Mouse (Mus musculus): Measurements from ENCODE around the gene Tcf23.
"Not testable (repeated sequence)": the region's sequence is repeated elsewhere in the genome, so short reads cannot be mapped to it uniquely, and the experiment has no call there.

The Tcf23 gene

GRCm38 (mm10) chr5:30994074-30994473 is 25.6 kb downstream of the Tcf23 start:
- in situ Hi-C loops (cut with MboI, MseI): loop anchor here (25.0 kb wide), 1 partner anchor 532 kb away; the partner anchor contains the start of genes 1700001C02Rik and Otof

DNA sequence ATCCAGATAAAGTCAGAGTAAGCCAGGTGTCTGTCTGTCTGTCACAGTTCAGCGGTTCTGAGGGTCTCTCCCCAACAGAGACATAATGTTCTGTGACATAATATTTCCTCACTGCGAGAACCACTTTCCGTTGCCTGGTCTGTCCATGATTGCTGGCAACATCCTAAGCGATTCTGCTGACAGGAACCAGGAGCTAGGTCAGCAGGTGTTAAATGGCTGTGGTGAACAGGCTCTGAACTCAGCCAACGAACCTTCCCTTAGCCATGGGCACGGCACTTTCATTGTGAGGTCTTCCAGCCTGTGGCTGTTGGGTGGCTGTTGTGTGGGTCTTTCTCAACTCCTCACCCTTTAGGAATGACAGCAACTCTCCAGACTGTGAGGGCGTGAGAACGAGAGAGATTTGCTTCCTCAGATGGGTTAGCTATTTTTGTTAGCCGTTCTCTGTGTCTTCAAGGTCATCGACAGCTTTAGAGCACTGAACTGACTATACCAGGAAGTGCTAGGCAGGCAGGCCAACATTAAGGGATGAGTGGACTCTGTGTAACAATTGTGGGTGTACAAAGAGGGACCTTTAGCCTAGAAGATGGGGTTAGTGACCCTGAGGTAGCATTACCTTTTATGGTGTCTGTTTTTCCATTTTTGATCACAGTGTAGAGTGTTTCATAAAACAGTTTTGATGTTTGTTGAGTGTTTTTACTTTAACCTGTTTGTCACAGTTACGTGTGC is 26.6 kb downstream of the Tcf23 start:
- in situ Hi-C loops (cut with MboI, MseI): loop anchor here (25.0 kb wide), 1 partner anchor 533 kb away; the partner anchor contains the start of genes 1700001C02Rik and Otof

DNA sequence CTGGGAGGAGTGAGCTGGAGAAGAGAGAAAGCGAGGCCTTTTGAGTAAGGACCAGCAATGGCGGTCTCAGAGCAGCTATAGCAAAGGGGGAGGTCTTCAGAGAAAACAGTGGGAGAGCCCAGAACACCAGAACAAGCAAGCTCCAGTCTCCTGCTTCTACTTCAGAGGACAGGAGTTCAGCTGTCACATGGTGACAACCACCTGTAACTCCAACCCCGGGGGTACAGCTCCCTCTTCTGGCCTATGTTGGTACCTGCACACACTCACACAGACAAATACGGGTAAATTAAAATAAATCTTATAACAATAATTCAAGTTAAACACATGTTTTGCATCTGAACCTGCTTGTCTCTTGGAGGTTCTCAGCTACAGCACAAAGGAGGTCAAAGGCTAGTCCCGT is 29.8 kb downstream of the Tcf23 start:
- in situ Hi-C loops (cut with MboI, MseI): loop anchor here (25.0 kb wide), 1 partner anchor 536 kb away; the partner anchor contains the start of genes 1700001C02Rik and Otof

- in situ Hi-C loops (cut with MboI, MseI): loop anchor here (25.0 kb wide), 1 partner anchor 537 kb away; the partner anchor contains the start of genes 1700001C02Rik and Otof
Observed at GRCm38 (mm10) chr5:30999324-30999723, 30.9 kb downstream of the Tcf23 start.

GRCm38 (mm10) chr5:31000122-31000521 is 31.7 kb downstream of the Tcf23 start:
- in situ Hi-C loops (cut with MboI, MseI): loop anchor here (5.0 kb wide), 1 partner anchor 193 kb away; no protein-coding TSS in a partner anchor

- in situ Hi-C loops (cut with MboI, MseI): loop anchor here (5.0 kb wide), 1 partner anchor 194 kb away; no protein-coding TSS in a partner anchor
Observed at GRCm38 (mm10) chr5:31000993-31001392, 32.5 kb downstream of the Tcf23 start.

DNA sequence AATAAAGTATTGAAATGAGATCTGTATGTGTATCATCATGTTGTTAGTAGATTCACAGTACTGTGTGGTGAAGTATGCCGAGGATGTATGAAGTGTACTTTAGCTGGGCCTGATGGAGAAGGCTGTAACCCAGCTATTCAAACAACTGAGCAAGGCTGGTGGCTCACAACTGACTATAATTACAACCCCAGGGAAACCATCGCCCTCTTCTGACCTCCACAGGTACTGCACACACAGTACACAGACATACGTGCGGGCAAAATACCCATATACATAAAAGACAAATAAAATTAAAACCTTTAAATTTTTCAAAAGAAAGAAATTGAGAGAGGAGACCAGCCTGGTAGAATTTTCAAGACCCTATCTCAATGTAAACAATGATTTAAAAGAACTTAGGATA is 33.1 kb downstream of the Tcf23 start:
- in situ Hi-C loops (cut with MboI, MseI): loop anchor here (5.0 kb wide), 1 partner anchor 194 kb away; no protein-coding TSS in a partner anchor

GRCm38 (mm10) chr5:31004184-31004583 is 35.7 kb downstream of the Tcf23 start:
- in situ Hi-C loops (cut with MboI, MseI): loop anchor here (5.0 kb wide), 1 partner anchor 197 kb away; no protein-coding TSS in a partner anchor

DNA sequence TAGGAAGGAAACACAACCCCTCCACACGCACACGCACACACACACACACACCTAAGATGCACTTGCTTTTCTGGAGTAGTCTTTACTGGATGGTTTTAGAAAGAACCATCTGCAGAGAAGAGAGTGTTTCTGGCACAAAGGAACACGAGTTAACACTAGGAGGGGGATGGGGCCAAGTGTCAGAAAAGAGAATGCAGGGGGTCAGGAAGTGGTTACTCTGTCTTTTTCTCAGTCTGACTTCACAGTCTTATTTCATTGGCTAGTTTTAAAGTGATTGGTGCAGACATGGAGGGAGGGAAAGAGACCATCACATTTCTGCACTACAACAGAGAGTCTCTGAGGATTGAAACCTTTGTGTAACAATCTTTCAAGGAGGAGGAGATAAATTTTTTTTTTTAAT is 44.3 kb downstream of the Tcf23 start:
- in situ Hi-C loops (cut with MboI, MseI): no loop called here

DNA sequence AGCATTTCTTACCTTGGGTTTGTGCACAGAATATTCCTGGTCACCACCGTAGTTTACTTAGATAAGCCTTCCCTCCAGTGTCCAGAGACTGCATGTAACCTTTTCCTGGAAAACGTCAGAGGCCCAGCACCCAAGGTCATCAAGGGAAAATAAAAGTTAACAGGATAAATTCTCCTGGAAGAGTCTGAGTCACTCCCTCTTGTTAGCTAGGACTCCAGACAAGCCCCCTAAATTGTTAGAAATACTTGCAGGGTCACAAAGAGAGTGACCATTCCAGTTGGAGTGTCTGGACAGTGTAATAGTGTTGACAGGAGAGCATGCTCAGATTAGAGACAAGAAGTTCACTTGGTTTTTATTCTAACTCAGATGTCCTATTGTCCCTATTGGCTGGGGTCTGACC is 47.5 kb downstream of the Tcf23 start:
- in situ Hi-C loops (cut with MboI, MseI): no loop called here

GRCm38 (mm10) chr5:31021790-31022189 is 53.3 kb downstream of the Tcf23 start:
- in situ Hi-C loops (cut with MboI, MseI): not testable (repeated sequence)

DNA sequence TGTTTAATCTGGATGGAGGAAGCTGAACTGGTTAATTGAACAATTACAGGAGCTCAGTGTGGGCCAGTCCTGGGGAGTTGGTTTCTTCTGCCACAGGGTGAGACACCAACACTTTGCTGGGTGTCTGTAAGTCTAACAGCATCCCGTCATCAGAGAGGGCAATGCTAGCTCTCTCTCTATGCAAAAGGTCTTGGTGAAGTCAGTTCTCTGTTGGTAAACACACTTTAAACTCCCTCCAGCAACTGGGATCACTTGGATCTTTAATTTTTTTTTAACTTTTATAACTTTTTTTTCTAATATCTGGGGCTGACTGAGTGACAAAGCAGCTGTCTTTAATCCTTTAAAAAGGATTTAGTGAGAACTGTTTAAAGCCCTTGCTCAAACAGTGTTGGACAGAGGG is 54.2 kb downstream of the Tcf23 start:
- in situ Hi-C loops (cut with MboI, MseI): no loop called here

DNA sequence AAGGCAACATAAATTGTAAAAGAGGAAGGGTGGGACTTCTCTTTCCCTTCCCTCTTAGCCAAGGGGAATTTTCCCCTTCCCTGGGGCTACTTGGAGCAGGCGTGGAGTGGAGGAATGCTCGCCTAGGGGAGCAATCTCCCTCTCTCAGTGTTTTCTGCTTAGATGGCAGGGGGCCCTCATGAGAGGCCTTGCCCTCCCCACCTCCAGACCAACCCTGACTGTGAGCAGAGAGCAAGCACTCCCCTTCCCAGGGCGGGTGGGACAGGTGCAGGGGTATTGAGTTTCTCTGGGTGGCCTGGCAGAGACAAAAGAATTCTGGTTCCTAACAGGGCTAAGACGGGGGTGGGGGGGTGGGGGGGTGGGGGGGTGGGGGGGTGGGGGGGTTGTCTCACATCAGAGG is 54.8 kb downstream of the Tcf23 start:
- in situ Hi-C loops (cut with MboI, MseI): no loop called here

DNA sequence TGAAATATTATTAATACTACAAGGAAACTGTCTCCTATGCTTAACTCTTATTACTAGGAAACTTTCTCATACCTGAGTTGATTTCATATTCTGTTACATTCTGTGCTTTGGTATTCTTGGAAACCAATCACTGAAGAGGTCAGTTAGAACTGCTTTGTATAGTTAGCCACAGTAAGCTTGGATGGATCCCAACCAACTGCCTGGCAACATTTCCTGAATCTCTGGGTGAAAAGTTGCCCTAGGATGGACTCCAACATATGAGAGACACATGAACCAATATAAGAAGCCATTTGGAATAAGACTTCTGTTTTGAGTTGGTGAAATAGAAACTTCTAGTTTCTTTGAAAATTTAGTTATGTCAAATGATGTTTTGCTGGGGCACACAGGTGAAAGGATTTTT is 56.2 kb downstream of the Tcf23 start:
- in situ Hi-C loops (cut with MboI, MseI): no loop called here

Data from T-helper 2 cell (primary cell).